Mouse (Mus musculus) splenic B cell, adult 2 months (primary cell): ENCODE results near the gene Fth1.

Experiments used
- DNase-seq: peaks from one replicate; pipeline ENCODE4 v3.0.0-alpha.2; 2011; ENCODE audit warnings: low read depth, low spot score
- H3K27me3 ChIP-seq: 2 replicates; pipeline ENCODE4 v1.6.1; 2012; ENCODE audit warnings: mild to moderate bottlenecking, low read length, moderate library complexity, mixed read lengths; ENCODE audit not compliant: control insufficient read depth, poor library complexity, insufficient read depth, severe bottlenecking
- H3K36me3 ChIP-seq: 2 replicates; pipeline ENCODE4 v1.6.1; 2012; ENCODE audit warnings: mild to moderate bottlenecking, low read length, moderate library complexity, mixed read lengths; ENCODE audit not compliant: control insufficient read depth, poor library complexity, insufficient read depth, severe bottlenecking

Gene Fth1

GRCm38 (mm10) chr19:9981621-9982020 lies 1.2 kb downstream of the Fth1 start:
- Histone ChIP-seq H3K27me3 (no peaks in the 10 kb centered on the region), H3K36me3 (peaks cover 12% of the 10 kb centered on the region)
- no peak for DNase-seq

- no peaks in the 10 kb centered on the region for H3K27me3 ChIP-seq
- peak; percentile 99 for DNase-seq
- H3K36me3 ChIP-seq = peaks cover 12% of the 10 kb centered on the region
These were observed 1.9 kb downstream of the Fth1 start for GRCm38 (mm10) chr19:9982151-9982851.

GRCm38 (mm10) chr19:9982852-9983542 lies 2.6 kb downstream of the Fth1 start:
- Histone ChIP-seq H3K27me3 (no peaks in the 10 kb centered on the region), H3K36me3 (peaks cover 12% of the 10 kb centered on the region)
- peak; percentile 82 for DNase-seq

- peak; percentile 43 for DNase-seq
- Histone ChIP-seq H3K27me3 (no peaks in the 10 kb centered on the region), H3K36me3 (peaks cover 12% of the 10 kb centered on the region)
These were observed 4.0 kb downstream of the Fth1 start for GRCm38 (mm10) chr19:9984111-9985055.

GRCm38 (mm10) chr19:9985190-9985899 lies 4.9 kb downstream of the Fth1 start:
- H3K27me3 ChIP-seq = no peaks in the 10 kb centered on the region
- DNase-seq = peak; percentile 38
- peaks cover 12% of the 10 kb centered on the region for H3K36me3 ChIP-seq

GRCm38 (mm10) chr19:9985900-9986421 lies 5.6 kb downstream of the Fth1 start:
- H3K36me3 ChIP-seq = peaks cover 12% of the 10 kb centered on the region
- H3K27me3 ChIP-seq = no peaks in the 10 kb centered on the region
- DNase-seq = no peak

- Histone ChIP-seq H3K27me3 (no peaks in the 10 kb centered on the region), H3K36me3 (peaks cover 12% of the 10 kb centered on the region)
- DNase-seq = peak; percentile 13
These were observed 6.8 kb downstream of the Fth1 start for GRCm38 (mm10) chr19:9987192-9987591.

GRCm38 (mm10) chr19:9987593-9987992 lies 7.2 kb downstream of the Fth1 start:
- Histone ChIP-seq H3K36me3 (peaks cover 12% of the 10 kb centered on the region), H3K27me3 (no peaks in the 10 kb centered on the region)
- peak; percentile 16 for DNase-seq

- DNase-seq = peak; percentile 68
- H3K36me3 ChIP-seq = peaks cover 6% of the 10 kb centered on the region; the same call in 1 of the 2 replicates
- no peaks in the 10 kb centered on the region for H3K27me3 ChIP-seq
These were observed 8.9 kb downstream of the Fth1 start for GRCm38 (mm10) chr19:9989171-9989883.

- DNase-seq = no peak
- Histone ChIP-seq H3K27me3 (no peaks in the 10 kb centered on the region), H3K36me3 (peaks cover 5% of the 10 kb centered on the region; the same call in 1 of the 2 replicates)
These were observed 9.5 kb downstream of the Fth1 start for GRCm38 (mm10) chr19:9989884-9990256.

- DNase-seq = peak; percentile 89
- no peaks in the 10 kb centered on the region for H3K36me3 ChIP-seq
- no peaks in the 10 kb centered on the region for H3K27me3 ChIP-seq
These were observed 10.9 kb downstream of the Fth1 start for GRCm38 (mm10) chr19:9991304-9991703.

GRCm38 (mm10) chr19:9992011-9992958 lies 11.9 kb downstream of the Fth1 start:
- Histone ChIP-seq H3K36me3 (no peaks in the 10 kb centered on the region), H3K27me3 (no peaks in the 10 kb centered on the region)
- peak; percentile 32 for DNase-seq
